Mouse (Mus musculus): ENCODE results near the gene Bri3bp. TPM values are rescaled to one million over a fixed set of nuclear protein-coding genes. Genes with fewer than 3 reads are reported as not detected.
"Not testable (repeated sequence)": the region's sequence is repeated elsewhere in the genome, so short reads cannot be mapped to it uniquely, and the experiment has no call there.

Bri3bp gene
- total RNA-seq, 4 experiments from 2014 or later, result 89.5 to 105 (median 95.6) TPM

DNA sequence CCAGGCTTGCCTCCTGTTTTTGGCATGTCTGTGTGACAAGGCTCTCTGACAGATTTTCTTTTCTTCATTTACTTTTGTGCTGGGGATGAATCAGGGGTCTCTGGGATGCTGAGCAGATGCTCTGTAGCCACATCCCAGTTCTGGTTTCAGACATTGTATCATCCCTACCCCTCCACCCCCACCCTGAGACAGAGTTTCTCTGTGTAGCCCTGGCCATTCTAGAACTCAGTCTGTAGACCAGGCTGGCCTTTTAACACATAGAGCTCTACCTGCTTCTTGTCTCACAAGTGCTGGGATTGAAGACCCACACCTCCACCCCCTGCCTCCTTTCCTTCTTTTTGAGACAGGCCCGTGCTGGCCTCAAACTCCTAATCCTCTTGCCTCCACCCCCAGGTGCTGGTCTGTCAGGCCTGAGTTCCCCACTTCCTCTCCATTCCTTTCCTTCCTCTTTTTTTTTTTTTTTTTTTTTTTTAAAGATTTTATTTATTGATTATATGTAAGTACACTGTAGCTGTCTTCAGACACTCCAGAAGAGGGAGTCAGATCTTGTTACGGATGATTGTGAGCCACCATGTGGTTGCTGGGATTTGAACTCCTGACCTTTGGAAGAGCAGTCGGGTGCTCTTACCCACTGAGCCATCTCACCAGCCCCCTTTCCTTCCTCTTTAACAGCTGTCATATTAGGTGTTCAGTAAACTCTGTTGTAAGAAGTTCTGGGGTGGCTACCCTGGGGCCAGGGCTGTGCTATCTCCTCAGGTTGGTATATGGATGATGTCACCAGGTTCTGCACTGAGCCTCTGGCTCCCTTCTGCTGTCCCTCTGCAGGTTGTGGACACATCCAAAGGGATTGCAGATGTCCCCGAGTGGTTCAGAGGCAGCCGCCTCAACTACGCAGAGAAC lies 42.6 kb downstream of the Bri3bp start:
- DNase-seq (ENCODE audit: low spot score in 2 of 2), result no peak

DNA sequence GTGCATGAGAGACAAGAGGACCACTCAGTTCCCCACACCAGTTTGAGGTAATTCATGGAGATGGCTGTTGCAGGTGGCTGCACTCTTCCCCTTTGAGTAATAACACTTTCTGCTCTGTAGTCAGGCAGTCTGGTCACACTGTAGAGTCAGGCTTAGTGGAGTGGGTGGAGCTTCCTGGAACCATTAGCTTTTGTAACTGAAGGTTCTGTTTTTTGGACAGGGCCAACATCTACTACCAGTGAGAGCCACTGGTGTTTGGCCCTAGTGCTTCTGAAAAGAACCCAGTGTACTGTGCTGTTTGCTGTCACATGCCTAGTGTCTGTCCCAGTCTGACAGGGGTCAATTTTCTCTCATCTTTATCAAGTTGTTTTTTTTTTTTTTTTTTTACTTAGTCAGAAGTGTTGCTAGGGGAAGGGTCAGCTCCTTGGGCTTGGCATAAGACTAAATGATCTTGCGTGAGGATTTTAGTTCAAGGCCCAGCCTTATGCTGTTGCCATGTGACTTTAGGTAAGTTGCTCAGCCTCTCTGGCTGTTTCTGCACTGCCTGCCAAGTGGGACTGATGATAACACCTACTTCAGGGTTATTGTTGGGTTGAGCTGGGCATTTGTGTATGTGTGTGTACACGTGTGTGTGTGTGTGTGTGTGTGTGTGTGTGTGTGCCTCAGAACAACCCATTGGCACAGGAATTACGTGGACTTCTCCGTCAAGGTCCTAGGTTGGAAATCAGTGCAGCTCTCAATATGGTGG lies 43.8 kb downstream of the Bri3bp start:
- DNase-seq (ENCODE audit: low spot score in 2 of 2), result no peak

DNA sequence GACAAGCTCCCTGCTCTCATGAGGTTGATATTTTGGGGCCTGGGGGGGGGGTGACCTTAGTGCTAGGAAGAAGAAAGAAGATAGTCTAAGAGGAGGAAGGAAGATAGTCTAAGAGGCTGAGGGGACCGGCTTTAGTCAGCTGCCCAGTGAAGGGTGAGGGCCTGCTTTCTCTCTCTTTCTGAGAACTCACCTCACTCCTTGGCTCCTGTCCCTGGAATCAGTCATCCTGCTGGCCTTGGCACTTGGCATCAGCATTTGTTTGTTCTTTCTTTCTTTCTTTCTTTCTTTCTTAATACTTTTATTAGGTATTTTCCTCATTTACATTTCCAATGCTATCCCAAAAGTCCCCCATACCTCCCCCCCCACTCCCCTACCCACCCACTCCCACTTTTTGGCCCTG lies 44.7 kb downstream of the Bri3bp start:
- no peak for DNase-seq (ENCODE audit: low spot score in 2 of 2)

DNA sequence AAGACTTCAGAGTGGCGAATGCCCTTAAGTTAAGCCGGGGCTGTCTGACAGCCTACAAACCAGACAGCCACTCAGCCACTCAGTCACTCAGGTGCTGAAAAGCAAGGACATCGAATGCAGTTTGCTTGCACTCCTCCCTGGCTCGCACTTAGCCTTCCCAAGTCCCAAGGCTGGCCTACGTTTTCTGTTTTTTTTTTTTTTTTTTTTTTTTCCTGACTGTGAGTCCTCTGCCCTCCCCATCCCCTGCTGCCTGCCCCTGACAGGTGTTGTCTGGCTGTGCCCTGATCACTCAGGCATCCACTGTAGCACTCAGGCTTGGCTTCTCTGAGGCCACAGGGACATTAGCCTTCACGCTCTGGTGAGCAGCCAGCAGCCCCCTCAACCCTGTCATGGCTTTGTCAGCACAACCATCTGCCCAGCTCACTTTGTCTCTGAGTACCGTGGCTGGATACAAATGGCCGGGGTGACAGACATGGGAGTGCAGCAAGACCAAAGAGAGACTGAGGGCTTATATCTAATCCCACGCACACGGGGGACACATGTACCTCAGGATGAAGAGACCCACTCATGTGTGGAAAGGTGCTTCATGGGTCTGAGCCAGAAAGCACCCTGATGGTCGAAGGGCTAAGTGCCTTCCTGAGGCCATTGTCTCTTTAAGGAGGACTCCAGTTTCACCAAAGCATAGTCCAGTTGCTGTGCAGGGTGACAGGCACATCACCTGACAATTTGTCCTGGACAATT lies 46.2 kb downstream of the Bri3bp start:
- DNase-seq (ENCODE audit: low spot score in 2 of 2), result no peak

DNA sequence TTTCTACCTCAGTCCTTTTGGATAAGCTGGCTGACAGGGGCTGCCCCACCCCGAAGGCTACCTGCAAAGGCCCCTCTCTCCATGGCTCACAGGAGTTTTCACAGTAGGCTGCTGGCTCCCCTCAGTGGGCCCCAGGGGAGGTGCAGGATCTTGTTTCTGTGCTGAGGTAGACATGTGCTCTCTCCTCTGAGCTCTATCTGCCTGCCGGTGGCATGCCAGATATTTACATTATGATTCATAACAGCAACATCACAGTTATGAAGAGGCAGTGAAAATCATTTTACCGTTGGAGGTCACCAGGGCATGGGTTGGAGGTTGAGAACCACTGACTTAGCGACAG lies 46.7 kb downstream of the Bri3bp start:
- no peak for DNase-seq (ENCODE audit: low spot score in 2 of 2)

DNA sequence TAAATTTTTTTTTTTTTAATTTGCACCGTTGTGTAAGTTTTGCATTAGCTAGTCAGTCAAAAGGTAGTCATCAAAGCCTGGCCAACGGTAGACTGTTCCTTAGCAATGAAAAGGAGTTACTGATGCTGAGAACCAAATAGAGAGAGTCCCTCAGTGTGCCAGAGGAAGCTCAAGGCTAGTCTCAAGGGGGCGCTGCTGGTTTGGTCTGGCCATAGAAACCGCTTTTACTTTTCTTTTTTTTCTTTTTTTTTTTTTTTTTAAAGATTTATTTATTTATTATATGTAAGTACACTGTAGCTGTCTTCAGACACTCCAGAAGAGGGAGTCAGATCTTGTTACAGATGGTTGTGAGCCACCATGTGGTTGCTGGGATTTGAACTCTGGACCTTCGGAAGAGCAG lies 47.6 kb downstream of the Bri3bp start:
- DNase-seq (ENCODE audit: low spot score in 2 of 2), result not testable (repeated sequence)

DNA sequence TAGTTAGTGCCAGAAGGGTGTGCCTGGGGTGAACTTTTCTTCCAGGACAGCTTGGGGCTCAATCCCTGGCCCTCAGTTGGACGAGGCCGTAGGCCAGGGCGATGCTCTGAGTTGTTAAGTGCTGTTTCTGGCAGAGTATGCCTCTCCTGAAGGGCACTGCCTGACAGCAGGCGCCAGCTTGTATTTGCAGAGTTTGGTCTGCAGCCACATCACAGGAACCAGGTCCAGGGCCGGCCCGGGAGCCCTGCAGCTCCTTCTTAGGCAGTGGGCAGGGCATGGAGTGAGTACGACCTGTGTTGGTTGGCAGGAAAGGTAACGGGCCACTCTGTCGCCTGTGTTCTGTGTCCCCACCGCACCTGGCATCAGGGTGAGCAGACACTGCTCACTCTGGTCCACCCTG lies 49.7 kb downstream of the Bri3bp start:
- DNase-seq (ENCODE audit: low spot score in 2 of 2), result no peak

DNA sequence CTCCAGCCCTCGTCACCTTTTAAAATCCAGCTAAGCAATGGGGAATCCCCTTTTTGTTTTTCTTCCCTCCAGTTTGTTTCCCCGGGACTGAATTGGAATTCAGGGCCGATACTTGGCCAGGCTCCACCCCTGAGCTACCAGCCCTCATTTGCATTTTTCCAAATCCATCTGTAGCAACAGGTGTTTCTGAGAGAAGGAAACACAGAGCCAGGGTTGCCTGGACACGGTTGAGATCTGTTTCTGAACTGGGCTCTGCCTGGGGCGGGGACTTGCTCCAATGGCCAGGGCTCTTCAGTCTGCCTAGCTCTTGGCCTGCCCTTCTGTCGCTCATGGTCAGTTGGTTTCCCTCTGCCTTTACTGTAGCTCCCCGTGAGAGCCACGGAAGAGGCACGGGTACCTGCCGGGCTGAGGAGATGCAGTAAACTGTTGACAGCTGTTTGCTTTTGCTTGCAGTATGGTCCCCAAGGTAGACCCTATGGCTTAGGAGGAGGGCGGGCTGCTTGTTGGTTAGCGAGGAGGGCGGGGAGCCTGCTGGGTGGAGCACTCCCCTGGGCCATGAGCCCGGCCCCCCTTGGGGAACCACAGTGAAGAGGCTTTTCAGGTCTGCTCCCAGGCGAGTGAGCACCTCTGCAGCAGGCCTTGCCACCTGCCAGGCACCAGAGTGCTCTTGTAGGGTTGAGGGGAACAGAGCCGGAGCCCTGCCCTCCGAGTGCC lies 51.2 kb downstream of the Bri3bp start:
- no peak for DNase-seq (ENCODE audit: low spot score in 2 of 2)

DNA sequence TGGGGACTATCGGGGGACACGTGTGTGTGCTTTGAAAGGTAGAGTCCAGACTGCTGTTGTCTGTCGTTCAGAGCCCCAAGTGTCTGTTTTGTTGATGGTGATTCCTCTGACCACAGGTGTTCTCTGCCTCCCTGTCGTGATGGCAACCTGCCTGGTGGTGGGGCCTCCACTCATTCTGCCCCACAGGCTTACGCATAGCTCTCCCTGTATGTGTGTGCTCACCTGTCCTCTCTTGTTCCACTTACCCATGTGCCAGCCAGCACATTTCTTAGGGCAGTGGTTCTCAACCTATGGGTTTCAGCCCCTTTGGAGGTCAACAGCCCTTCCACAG lies 51.7 kb downstream of the Bri3bp start:
- no peak for DNase-seq (ENCODE audit: low spot score in 2 of 2)

DNA sequence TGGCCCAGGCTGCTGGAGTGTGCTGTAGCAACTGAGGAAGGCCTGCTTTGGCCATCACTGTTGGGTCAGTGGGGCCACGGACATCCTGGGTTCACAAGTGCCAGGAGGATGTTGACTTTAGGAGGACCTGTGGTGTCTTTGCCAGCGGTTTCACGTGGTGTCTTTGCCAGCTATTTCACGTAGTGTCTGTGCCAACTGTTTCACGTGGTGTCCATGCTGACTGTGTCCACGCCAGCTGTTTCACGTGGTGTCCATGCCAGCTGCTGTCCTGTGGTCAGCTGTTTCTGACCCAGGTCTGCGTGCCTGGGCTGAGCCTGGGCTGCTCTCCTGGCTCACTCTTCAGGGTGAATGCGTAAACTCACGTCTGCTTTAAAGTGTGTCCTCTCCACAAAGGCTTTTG lies 54.3 kb downstream of the Bri3bp start:
- DNase-seq (ENCODE audit: low spot score in 2 of 2), result no peak

DNA sequence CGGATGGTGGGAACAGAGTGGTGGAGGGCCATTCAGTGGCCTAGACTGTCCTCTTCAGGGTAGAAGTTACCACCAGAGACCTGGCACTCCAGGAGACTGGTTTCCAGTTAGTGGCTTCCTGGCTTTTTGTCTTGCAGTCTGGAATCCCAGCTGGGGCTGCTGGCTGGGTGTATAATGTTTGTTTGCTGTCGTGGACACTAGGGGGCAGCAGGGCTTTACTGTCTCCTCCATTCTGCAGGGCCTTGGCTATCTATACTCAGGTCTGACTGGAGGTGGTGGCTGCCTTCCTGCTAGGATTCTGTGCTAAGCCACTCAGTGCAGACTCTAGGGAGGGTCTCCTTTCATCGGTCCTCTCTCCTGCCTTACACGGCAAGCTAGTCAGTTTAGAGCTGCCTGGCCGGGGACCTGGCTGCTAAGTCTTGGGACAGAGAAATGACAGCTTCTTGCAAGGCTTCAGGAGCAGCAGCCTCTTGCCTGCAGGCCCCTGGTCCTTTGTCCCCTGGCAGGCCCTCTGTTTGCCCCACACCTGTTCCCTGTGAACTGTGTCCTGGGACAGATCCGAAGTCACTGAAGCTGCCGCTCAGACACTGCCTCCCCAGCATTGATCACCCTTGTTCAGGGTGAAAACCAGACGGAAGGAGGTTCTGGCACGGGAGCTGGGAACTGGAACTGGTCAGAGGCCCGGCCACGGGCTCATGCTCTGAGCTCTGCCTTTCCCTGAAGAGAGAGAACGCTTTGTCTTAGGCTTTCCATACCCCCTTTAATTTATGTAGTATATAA lies 56.6 kb downstream of the Bri3bp start:
- peak; percentile 76 to 83 for DNase-seq (ENCODE audit: low spot score in 2 of 2)

DNA sequence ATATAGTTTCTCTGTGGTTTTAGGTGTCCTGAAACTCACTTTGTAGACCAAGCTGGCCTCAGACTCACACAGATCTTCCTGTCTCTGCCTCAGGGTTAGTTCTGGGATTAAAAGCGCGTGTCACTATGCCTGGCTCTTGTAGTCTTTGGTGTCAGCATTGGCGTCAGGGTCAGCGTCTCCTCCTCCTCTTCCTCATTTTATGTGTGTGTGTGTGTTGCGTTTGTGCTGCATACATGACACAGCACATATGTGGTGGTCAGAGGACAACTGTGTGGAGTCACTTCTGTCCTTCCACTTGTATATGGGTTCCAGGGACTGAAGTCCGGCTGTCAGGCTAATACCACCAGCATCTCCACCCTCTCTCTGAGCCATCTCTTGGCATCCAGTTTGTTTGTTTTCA lies 60.1 kb downstream of the Bri3bp start:
- no peak for DNase-seq (ENCODE audit: low spot score in 2 of 2)

DNA sequence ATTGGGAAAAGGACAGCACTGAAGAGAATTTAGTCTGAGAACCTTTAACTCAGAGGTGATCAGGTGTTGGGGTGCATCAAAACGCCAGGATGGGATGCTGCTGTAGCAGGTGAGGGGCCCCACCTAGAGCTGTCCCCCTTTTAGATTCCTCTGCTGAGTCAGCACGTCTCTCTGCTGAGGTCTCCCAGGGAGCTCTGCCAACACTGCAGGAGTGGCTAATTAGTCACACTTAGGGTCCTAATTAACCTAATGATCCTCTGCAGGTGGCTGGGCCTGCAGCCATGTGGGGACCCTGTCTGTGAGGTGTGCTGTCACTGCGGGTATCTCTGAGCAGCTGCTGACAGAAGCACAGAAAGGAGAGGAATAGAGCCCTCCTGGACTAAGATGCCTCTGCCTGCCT lies 60.8 kb downstream of the Bri3bp start:
- DNase-seq (ENCODE audit: low spot score in 2 of 2), result no peak

DNA sequence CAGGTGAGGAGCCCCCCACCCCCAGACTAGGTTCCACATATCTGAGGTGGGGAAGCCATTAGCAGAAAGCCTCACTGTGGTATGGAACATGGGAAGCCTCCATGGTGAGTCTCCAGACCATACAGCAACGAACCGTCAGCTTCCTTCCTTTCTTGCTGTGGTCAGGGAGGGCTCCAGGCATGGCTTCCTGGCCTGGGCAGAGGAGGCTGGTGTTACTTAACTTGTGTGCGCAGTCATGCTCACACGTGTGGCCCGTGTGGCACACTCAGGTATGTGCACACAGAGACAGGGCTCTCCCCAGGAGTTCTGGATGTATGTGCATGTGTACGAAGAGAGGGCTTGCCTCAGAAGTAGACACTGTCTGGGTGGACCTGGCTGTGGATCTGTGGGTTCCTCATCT lies 62.3 kb downstream of the Bri3bp start:
- DNase-seq (ENCODE audit: low spot score in 2 of 2), result no peak

DNA sequence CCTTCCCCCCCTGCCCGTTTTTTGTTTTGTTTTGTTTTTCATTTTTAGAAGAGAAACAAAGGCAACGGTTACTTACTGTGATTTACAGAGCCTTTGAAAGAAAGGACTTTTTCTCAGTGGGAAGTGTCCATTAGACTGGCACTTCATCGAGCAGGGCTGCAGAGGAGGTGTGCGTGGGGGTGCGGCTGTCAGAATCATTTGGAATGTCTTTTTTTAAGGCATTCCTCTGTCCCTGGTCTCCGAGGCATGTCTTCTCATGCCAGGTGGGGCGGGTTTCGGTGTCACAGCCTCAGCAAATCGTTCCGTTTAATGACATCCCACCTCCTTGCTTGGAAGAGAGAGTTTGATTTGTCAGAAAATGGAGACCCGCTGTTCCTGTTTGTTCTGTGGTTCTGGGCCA lies 63.3 kb downstream of the Bri3bp start:
- no peak for DNase-seq (ENCODE audit: low spot score in 2 of 2)

DNA sequence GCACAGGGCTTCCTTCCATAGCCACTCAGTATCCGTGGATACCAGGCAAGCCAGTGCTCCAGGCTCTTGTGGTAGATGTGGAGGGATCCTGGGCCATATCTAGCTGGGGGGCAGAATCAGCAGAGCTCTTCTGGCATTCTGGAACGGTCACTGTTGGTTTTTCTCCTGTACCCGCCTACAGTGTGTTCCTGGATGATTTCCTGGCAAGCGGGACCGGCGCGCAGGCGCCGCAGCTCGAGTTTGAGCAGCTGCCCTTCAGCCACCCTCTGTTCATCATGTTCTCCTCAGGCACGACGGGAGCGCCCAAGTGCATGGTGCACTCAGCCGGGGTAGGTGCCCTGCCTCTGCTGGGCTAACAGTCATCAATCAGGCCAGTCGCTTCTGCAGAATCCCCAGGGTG lies 64.6 kb downstream of the Bri3bp start:
- DNase-seq (ENCODE audit: low spot score in 2 of 2), result peak in 1 of 2 experiments; percentile 72

DNA sequence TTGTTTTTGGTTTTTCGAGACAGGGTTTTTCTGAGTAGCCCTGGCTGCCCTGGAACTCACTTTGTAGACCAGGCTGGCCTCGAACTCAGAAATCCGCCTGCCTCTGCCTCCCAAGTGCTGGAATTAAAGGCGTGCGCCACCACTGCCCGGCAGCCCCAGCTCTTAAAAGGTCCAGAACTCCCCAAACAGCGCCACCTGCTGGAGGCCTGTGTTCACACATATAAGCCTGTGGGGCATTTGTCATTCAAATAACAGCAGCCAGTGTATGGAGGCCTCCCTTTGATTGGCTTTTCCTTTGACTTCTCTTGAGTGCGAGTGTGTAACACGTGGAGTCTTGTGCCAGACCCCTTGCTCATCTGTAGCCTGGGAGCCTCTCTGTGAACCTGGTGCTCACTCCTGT lies 66.2 kb downstream of the Bri3bp start:
- DNase-seq (ENCODE audit: low spot score in 2 of 2), result no peak

DNA sequence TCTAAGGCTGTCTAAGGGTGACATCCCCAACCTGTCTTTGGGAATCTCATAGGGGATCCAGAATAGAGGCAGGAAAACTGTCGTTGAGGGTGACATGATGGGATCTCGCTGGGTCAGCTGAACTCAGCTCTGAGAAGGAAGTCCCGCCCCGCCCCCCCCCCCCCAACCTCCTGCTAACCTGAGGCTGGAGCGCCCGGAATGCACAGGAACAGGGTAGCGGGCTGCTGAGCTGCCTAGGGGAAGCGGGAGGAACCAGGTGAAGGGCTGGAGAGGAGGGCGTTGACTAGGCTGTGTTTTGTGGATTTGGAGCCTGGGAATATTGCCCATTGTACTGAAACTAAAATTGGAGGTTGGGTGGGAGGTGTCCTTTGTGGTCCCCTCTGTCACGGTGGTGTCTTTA lies 66.6 kb downstream of the Bri3bp start:
- DNase-seq (ENCODE audit: low spot score in 2 of 2), result no peak

DNA sequence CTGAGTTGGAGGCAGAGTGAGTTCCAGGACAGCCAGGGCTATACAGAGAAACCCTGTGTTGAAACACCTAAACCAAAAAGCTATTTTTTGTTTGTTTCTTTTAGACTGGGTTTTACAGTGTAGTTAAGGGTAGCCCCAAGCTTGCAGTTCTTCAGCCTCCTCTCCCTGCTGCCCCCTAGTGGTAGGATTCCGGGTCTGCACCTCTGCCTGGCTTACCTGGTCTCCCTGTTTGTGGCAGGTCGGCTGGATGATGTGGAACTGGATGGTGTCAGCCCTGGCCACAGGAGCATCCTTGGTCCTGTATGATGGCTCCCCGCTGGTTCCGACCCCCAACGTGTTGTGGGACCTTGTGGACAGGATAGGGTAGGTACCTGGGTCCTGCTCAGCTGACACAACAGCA lies 68.2 kb downstream of the Bri3bp start:
- no peak for DNase-seq (ENCODE audit: low spot score in 2 of 2)
